Mouse (Mus musculus): ENCODE measurements at regions not wholly inside any gene's neighbourhood (a gene's known extent, or its start where the extent isn't known, plus 50 kb on each side); places are given as distances from the start of the nearest gene placed in this dataset.

GRCm38 (mm10) chr14:100458727-100459447 lies 174.4 kb upstream of the Klf12 start:
- peak; percentile 88 to 96 for DNase-seq (ENCODE audit: low spot score in 2 of 2)

GRCm38 (mm10) chr14:100457870-100458726 lies 173.6 kb upstream of the Klf12 start:
- DNase-seq (ENCODE audit: low spot score in 2 of 2): peak; percentile 14 to 17

- DNase-seq (ENCODE audit: low spot score in 2 of 2): no peak
Observed at GRCm38 (mm10) chr14:100446130-100446529, 161.7 kb upstream of the Klf12 start.

- DNase-seq (ENCODE audit: low spot score in 2 of 2): no peak
Observed at GRCm38 (mm10) chr14:100444848-100445247, 160.4 kb upstream of the Klf12 start.

- DNase-seq (ENCODE audit: low spot score in 2 of 2): no peak
Observed at GRCm38 (mm10) chr14:100444099-100444498, 159.6 kb upstream of the Klf12 start.

- no peak for DNase-seq (ENCODE audit: low spot score in 2 of 2)
Observed at GRCm38 (mm10) chr14:100437552-100437951, 153.1 kb upstream of the Klf12 start.

GRCm38 (mm10) chr14:100429662-100430061 lies 145.2 kb upstream of the Klf12 start:
- no peak for DNase-seq (ENCODE audit: low spot score in 2 of 2)

- DNase-seq (ENCODE audit: low spot score in 2 of 2): no peak
Observed at GRCm38 (mm10) chr14:100426399-100426798, 141.9 kb upstream of the Klf12 start.

- DNase-seq (ENCODE audit: low spot score in 2 of 2): no peak
Observed at GRCm38 (mm10) chr14:100423790-100424189, 139.3 kb upstream of the Klf12 start.

GRCm38 (mm10) chr14:100421666-100422065 lies 137.2 kb upstream of the Klf12 start:
- DNase-seq (ENCODE audit: low spot score in 2 of 2): no peak

- no peak for DNase-seq (ENCODE audit: low spot score in 2 of 2)
Observed at GRCm38 (mm10) chr14:100415099-100415498, 130.6 kb upstream of the Klf12 start.

- no peak for DNase-seq (ENCODE audit: low spot score in 2 of 2)
Observed at GRCm38 (mm10) chr14:100412211-100412610, 127.7 kb upstream of the Klf12 start.

GRCm38 (mm10) chr14:100397191-100397590 lies 112.7 kb upstream of the Klf12 start:
- no peak for DNase-seq (ENCODE audit: low spot score in 2 of 2)

GRCm38 (mm10) chr14:100375218-100375983 lies 90.9 kb upstream of the Klf12 start:
- DNase-seq (ENCODE audit: low spot score in 2 of 2): no peak

GRCm38 (mm10) chr14:100374494-100375217 lies 90.2 kb upstream of the Klf12 start:
- peak; percentile 52 to 73 for DNase-seq (ENCODE audit: low spot score in 2 of 2)

- peak; percentile 6 to 30 for DNase-seq (ENCODE audit: low spot score in 2 of 2)
Observed at GRCm38 (mm10) chr14:100366234-100366864, 81.9 kb upstream of the Klf12 start.

GRCm38 (mm10) chr14:100362786-100363185 lies 78.3 kb upstream of the Klf12 start:
- no peak for DNase-seq (ENCODE audit: low spot score in 2 of 2)

GRCm38 (mm10) chr14:100361346-100362029 lies 77.0 kb upstream of the Klf12 start:
- no peak for DNase-seq (ENCODE audit: low spot score in 2 of 2)

- DNase-seq (ENCODE audit: low spot score in 2 of 2): no peak
Observed at GRCm38 (mm10) chr14:100359881-100360280, 75.4 kb upstream of the Klf12 start.

- DNase-seq (ENCODE audit: low spot score in 2 of 2): no peak
Observed at GRCm38 (mm10) chr14:100357131-100357530, 72.7 kb upstream of the Klf12 start.

Data from layer of hippocampus, postnatal 14 days (tissue).